Mouse (Mus musculus): ENCODE measurements at regions not wholly inside any gene's neighbourhood (a gene's known extent, or its start where the extent isn't known, plus 50 kb on each side); places are given as distances from the start of the nearest gene placed in this dataset.

DNA sequence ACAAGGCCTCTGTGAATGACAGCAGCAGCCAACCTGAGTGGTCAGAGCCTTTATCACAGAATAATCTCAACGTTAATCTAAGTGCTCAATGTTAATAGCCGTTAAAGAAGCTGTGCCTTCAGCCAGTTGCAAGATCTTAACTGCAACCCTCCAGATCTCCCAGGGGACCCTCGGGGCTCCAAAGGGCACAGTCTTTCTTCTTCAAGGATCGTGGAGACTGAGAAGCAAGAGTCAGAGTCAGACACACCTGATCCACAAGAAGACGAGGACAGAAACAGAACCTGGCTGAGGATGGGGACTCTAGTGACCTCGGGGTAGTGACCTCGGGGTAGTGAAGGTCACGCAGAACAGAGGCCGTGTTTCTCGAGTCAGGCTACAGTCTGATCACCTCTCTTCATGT lies 206.0 kb downstream of the Sptssa start:
- H3K4me1 ChIP-seq (ENCODE audit: control insufficient read depth, low read depth, low read length): no peaks in the 10 kb centered on the region
- H3K27me3 ChIP-seq (ENCODE audit: control insufficient read depth, insufficient read depth, low read depth, low read length): no peaks in the 10 kb centered on the region
- no peak overlapping the region for H3K27ac ChIP-seq (ENCODE audit: low read length)
- no peak for ATAC-seq (ENCODE audit: low read depth)
- no peaks in the 10 kb centered on the region for H3K9me3 ChIP-seq (replicated peaks; ENCODE audit: control insufficient read depth, low read length)
- H3K36me3 ChIP-seq (ENCODE audit: control insufficient read depth, insufficient read depth): no peaks in the 10 kb centered on the region
- no peak overlapping the region for H3K4me3 ChIP-seq (ENCODE audit: low read depth, low read length)
- WGBS (ENCODE audit: insufficient replicate concordance): 60% methylated on average over 10 of the region's 10 CpGs
- H3K4me2 ChIP-seq (ENCODE audit: low read depth, low read length): no peak overlapping the region
- no peak overlapping the region for H3K9ac ChIP-seq (ENCODE audit: low read depth, low read length)

GRCm38 (mm10) chr12:54448221-54448620 lies 208.2 kb downstream of the Sptssa start:
- Histone ChIP-seq H3K36me3 (ENCODE audit: control insufficient read depth, insufficient read depth) (no peaks in the 10 kb centered on the region), H3K9ac (ENCODE audit: low read depth, low read length) (no peak overlapping the region), H3K4me2 (ENCODE audit: low read depth, low read length) (no peak overlapping the region), H3K9me3 (replicated peaks; ENCODE audit: control insufficient read depth, low read length) (no peaks in the 10 kb centered on the region), H3K27me3 (ENCODE audit: control insufficient read depth, insufficient read depth, low read depth, low read length) (no peaks in the 10 kb centered on the region), H3K4me1 (ENCODE audit: control insufficient read depth, low read depth, low read length) (no peaks in the 10 kb centered on the region), H3K27ac (ENCODE audit: low read length) (no peak overlapping the region), H3K4me3 (ENCODE audit: low read depth, low read length) (no peak overlapping the region)
- ATAC-seq (ENCODE audit: low read depth): no peak
- 31% methylated on average over 2 of the region's 2 CpGs for whole genome bisulfite sequencing (ENCODE audit: insufficient replicate concordance)

GRCm38 (mm10) chr12:54447354-54447753 lies 209.0 kb downstream of the Sptssa start:
- no peaks in the 10 kb centered on the region for H3K9me3 ChIP-seq (replicated peaks; ENCODE audit: control insufficient read depth, low read length)
- H3K4me1 ChIP-seq (ENCODE audit: control insufficient read depth, low read depth, low read length): no peaks in the 10 kb centered on the region
- H3K9ac ChIP-seq (ENCODE audit: low read depth, low read length): no peak overlapping the region
- no peak overlapping the region for H3K4me2 ChIP-seq (ENCODE audit: low read depth, low read length)
- no peak overlapping the region for H3K4me3 ChIP-seq (ENCODE audit: low read depth, low read length)
- ATAC-seq (ENCODE audit: low read depth): no peak
- 50% methylated on average over 3 of the region's 3 CpGs for WGBS (ENCODE audit: insufficient replicate concordance)
- no peaks in the 10 kb centered on the region for H3K36me3 ChIP-seq (ENCODE audit: control insufficient read depth, insufficient read depth)
- no peak overlapping the region for H3K27ac ChIP-seq (ENCODE audit: low read length)
- H3K27me3 ChIP-seq (ENCODE audit: control insufficient read depth, insufficient read depth, low read depth, low read length): no peaks in the 10 kb centered on the region

DNA sequence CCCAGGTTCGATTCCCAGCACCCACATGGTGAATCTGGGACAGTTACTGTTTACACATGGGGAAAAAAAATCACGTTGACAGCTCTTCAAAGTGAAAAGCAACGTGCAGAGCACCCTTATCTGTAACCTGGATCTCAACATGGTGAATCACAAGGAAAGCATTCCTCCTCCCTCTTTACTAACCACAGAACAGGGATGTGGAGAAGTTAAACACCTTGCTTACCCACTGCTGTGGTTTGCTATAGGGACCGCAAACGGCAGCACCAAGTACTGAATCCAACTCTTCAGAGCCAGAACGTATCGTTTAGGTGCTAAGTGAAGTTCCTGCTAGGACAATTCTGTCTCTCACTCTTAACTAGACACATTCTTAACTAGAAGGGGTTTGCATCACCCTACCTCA lies 210.0 kb downstream of the Sptssa start:
- H3K27me3 ChIP-seq (ENCODE audit: control insufficient read depth, insufficient read depth, low read depth, low read length): no peaks in the 10 kb centered on the region
- no peak overlapping the region for H3K9ac ChIP-seq (ENCODE audit: low read depth, low read length)
- no peak for ATAC-seq (ENCODE audit: low read depth)
- no peak overlapping the region for H3K4me3 ChIP-seq (ENCODE audit: low read depth, low read length)
- WGBS (ENCODE audit: insufficient replicate concordance): 65% methylated on average over 7 of the region's 7 CpGs
- H3K9me3 ChIP-seq (replicated peaks; ENCODE audit: control insufficient read depth, low read length): no peaks in the 10 kb centered on the region
- no peak overlapping the region for H3K27ac ChIP-seq (ENCODE audit: low read length)
- H3K36me3 ChIP-seq (ENCODE audit: control insufficient read depth, insufficient read depth): no peaks in the 10 kb centered on the region
- no peak overlapping the region for H3K4me2 ChIP-seq (ENCODE audit: low read depth, low read length)
- no peaks in the 10 kb centered on the region for H3K4me1 ChIP-seq (ENCODE audit: control insufficient read depth, low read depth, low read length)

GRCm38 (mm10) chr12:54444416-54444815 lies 212.0 kb downstream of the Sptssa start:
- H3K4me1 ChIP-seq (ENCODE audit: control insufficient read depth, low read depth, low read length): no peaks in the 10 kb centered on the region
- 40% methylated on average over 4 of the region's 4 CpGs for WGBS (ENCODE audit: insufficient replicate concordance)
- ATAC-seq (ENCODE audit: low read depth): no peak
- H3K4me3 ChIP-seq (ENCODE audit: low read depth, low read length): no peak overlapping the region
- no peaks in the 10 kb centered on the region for H3K27me3 ChIP-seq (ENCODE audit: control insufficient read depth, insufficient read depth, low read depth, low read length)
- H3K27ac ChIP-seq (ENCODE audit: low read length): no peak overlapping the region
- H3K36me3 ChIP-seq (ENCODE audit: control insufficient read depth, insufficient read depth): no peaks in the 10 kb centered on the region
- H3K4me2 ChIP-seq (ENCODE audit: low read depth, low read length): no peak overlapping the region
- no peaks in the 10 kb centered on the region for H3K9me3 ChIP-seq (replicated peaks; ENCODE audit: control insufficient read depth, low read length)
- no peak overlapping the region for H3K9ac ChIP-seq (ENCODE audit: low read depth, low read length)

DNA sequence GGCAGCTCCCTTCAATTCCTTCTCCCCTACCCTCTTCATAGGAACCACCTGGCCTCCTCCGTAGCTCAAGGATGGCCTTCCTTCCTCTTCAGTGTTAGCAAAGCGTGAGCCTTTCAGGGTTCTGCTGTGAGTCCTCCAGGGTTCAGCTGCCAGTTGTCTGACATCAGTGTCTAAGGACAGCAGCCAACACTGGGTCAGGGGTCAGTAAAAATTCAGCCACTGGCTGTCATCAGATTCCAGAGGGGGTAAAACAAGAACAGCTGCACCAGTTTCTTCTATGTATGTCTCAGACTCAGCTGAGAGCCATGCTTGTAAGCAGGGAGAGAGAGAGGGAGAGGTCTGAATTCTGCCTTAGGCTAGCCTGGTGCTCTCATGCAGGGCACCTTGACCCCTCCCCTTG lies 213.1 kb downstream of the Sptssa start:
- ATAC-seq (ENCODE audit: low read depth): no peak
- no peak overlapping the region for H3K4me2 ChIP-seq (ENCODE audit: low read depth, low read length)
- WGBS (ENCODE audit: insufficient replicate concordance): 48% methylated on average over 2 of the region's 2 CpGs
- no peak overlapping the region for H3K27ac ChIP-seq (ENCODE audit: low read length)
- no peaks in the 10 kb centered on the region for H3K4me1 ChIP-seq (ENCODE audit: control insufficient read depth, low read depth, low read length)
- H3K9me3 ChIP-seq (replicated peaks; ENCODE audit: control insufficient read depth, low read length): no peaks in the 10 kb centered on the region
- no peak overlapping the region for H3K4me3 ChIP-seq (ENCODE audit: low read depth, low read length)
- no peaks in the 10 kb centered on the region for H3K27me3 ChIP-seq (ENCODE audit: control insufficient read depth, insufficient read depth, low read depth, low read length)
- H3K9ac ChIP-seq (ENCODE audit: low read depth, low read length): no peak overlapping the region
- no peaks in the 10 kb centered on the region for H3K36me3 ChIP-seq (ENCODE audit: control insufficient read depth, insufficient read depth)

GRCm38 (mm10) chr12:54442408-54442807 lies 214.0 kb downstream of the Sptssa start:
- Histone ChIP-seq H3K9ac (ENCODE audit: low read depth, low read length) (no peak overlapping the region), H3K4me1 (ENCODE audit: control insufficient read depth, low read depth, low read length) (no peaks in the 10 kb centered on the region), H3K27ac (ENCODE audit: low read length) (no peak overlapping the region), H3K4me3 (ENCODE audit: low read depth, low read length) (no peak overlapping the region), H3K9me3 (replicated peaks; ENCODE audit: control insufficient read depth, low read length) (no peaks in the 10 kb centered on the region), H3K36me3 (ENCODE audit: control insufficient read depth, insufficient read depth) (no peaks in the 10 kb centered on the region), H3K27me3 (ENCODE audit: control insufficient read depth, insufficient read depth, low read depth, low read length) (no peaks in the 10 kb centered on the region), H3K4me2 (ENCODE audit: low read depth, low read length) (no peak overlapping the region)
- ATAC-seq (ENCODE audit: low read depth): no peak
- WGBS (ENCODE audit: insufficient replicate concordance): 66% methylated on average over 11 of the region's 11 CpGs

- no peak overlapping the region for H3K9ac ChIP-seq (ENCODE audit: low read depth, low read length)
- no peaks in the 10 kb centered on the region for H3K27me3 ChIP-seq (ENCODE audit: control insufficient read depth, insufficient read depth, low read depth, low read length)
- H3K27ac ChIP-seq (ENCODE audit: low read length): no peak overlapping the region
- 51% methylated on average over 6 of the region's 6 CpGs for WGBS (ENCODE audit: insufficient replicate concordance)
- no peaks in the 10 kb centered on the region for H3K4me1 ChIP-seq (ENCODE audit: control insufficient read depth, low read depth, low read length)
- no peaks in the 10 kb centered on the region for H3K36me3 ChIP-seq (ENCODE audit: control insufficient read depth, insufficient read depth)
- no peak overlapping the region for H3K4me2 ChIP-seq (ENCODE audit: low read depth, low read length)
- H3K4me3 ChIP-seq (ENCODE audit: low read depth, low read length): no peak overlapping the region
- no peaks in the 10 kb centered on the region for H3K9me3 ChIP-seq (replicated peaks; ENCODE audit: control insufficient read depth, low read length)
- no peak for ATAC-seq (ENCODE audit: low read depth)
Observed at GRCm38 (mm10) chr12:54440851-54441593, 215.4 kb downstream of the Sptssa start.

DNA sequence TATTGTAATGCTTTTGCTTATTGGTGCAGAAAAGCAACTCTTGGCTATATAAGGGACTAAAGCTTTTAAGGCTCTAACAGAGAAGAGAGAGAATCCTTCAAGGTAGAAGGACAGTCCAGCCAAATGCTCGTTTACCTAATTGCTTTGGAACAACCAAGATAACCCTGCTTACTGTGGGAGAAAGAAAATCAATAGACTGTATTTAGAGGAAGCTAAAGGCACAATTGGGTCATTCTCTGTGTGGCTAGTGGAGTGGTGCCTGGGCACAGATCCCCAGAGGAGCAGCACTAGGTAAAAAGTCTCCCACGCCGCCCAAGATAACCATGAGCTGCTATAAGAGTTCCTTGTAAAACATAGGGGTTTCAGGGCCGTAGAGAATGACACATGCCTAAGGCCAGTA lies 217.6 kb downstream of the Sptssa start:
- no peak overlapping the region for H3K4me2 ChIP-seq (ENCODE audit: low read depth, low read length)
- H3K27ac ChIP-seq (ENCODE audit: low read length): no peak overlapping the region
- no peaks in the 10 kb centered on the region for H3K4me1 ChIP-seq (ENCODE audit: control insufficient read depth, low read depth, low read length)
- no peaks in the 10 kb centered on the region for H3K9me3 ChIP-seq (replicated peaks; ENCODE audit: control insufficient read depth, low read length)
- 48% methylated on average over 4 of the region's 4 CpGs for WGBS (ENCODE audit: insufficient replicate concordance)
- H3K36me3 ChIP-seq (ENCODE audit: control insufficient read depth, insufficient read depth): no peaks in the 10 kb centered on the region
- H3K9ac ChIP-seq (ENCODE audit: low read depth, low read length): no peak overlapping the region
- no peaks in the 10 kb centered on the region for H3K27me3 ChIP-seq (ENCODE audit: control insufficient read depth, insufficient read depth, low read depth, low read length)
- H3K4me3 ChIP-seq (ENCODE audit: low read depth, low read length): no peak overlapping the region
- ATAC-seq (ENCODE audit: low read depth): no peak

Data from liver, embryonic 16.5 days (tissue).